Mouse (Mus musculus) v-Abl transformed pro-B cells (cell line): ENCODE measurements at regions not wholly inside any gene's neighbourhood (a gene's known extent, or its start where the extent isn't known, plus 50 kb on each side); places are given as distances from the start of the nearest gene placed in this dataset.

Experiments
- in situ Hi-C, 2 experiments: fragments of 400-800 bp; cut with MboI; formaldehyde crosslinking; loops; one replicate each; pipeline ENCODE4 v1.15.1; 2025; ENCODE audit not compliant: unreplicated experiment in 2 of 2

DNA sequence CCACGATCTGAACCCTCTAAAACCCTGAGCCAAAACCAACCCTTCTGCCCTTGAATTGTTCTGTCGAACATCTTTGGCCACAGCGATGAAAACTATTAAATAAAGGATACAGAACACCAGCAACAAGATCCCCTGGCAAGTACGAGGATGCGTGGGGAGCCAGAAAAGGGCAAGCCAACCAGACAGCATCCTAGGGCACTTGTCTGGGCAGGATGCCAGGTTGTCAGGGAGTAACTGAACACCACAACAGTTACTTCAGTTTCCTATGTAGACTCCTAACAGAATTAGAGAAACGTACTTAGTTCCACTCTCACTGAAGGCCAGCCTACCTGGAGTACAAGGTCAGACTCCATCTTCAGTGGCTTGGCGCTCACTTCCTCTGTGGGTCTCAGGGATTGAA, 138.4 kb upstream of the Med14 start:
- in situ Hi-C loops, result loop anchor here (25.0 kb wide), 2 partner anchors 312 to 787 kb away; no protein-coding TSS in a partner anchor

DNA sequence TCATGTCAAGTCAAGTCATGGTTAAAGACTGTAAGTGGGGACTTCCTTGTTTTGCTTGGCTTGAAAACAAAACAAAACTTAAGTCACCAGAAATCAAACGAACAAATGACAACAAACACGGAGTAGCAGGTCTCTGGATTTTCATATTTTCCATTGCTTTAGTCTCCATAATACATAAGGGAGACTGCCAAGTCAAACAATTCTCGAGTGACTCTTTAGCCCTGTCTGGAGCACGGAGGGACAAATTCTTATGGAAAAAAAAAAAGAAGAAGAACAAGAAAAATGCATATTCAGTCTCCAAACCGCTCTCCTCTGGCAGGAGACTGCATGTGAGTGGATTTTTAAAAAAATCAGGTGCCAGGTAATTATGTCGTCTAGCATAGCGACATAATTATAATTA, 129.6 kb upstream of the Med14 start:
- in situ Hi-C loops, result no loop called here

DNA sequence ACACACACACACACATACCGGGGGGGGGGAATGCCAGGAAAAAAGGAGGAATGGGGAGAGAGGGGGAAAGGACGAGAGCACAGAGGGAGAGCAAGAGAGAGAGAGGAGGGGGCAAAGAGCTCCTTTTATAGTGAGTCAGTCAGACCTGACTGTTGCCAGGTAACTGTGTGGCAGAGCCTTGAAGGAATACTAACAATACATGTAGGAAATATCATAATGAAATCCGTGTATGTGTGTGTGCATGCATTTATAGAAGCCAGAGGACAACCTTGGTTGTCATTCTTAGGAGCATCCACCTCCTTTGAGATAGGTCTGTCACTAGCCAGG, 127.6 kb upstream of the Med14 start:
- in situ Hi-C loops, result no loop called here

DNA sequence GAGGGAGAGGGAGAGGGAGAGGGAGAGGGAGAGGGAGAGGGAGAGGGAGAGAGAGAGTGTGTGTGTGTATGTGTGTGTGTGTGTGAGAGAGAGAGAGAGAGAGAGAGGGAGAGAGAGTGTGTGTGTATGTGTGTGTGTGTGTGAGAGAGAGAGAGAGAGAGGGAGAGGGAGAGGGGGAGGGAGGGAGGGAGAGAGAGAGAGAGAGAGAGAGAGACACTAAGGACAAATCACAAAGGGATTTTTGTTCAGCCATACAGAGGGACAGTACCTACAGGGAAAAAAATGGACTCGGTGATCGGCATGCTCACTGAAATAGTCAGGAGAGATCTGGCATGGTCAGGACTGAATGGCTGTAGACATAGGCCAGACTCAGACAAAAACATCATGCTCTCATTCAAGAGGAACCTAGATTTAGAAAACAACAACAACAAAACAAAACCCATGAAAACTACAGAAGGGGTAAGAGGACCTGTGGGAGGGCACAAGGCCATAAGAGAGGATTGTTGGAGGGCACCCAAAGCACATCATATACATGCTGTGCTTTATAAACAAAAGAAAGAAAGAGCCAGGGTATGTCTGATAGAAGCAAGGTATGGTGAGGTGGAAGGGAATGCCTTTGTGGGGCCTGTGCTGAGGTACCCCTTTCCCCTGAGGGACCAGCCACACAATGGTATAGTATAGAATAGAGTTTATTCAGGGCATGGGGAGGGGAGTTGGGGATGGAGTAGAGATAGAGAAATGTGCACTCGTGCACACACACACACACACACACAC, 127.0 kb upstream of the Med14 start:
- in situ Hi-C loops, result no loop called here

DNA sequence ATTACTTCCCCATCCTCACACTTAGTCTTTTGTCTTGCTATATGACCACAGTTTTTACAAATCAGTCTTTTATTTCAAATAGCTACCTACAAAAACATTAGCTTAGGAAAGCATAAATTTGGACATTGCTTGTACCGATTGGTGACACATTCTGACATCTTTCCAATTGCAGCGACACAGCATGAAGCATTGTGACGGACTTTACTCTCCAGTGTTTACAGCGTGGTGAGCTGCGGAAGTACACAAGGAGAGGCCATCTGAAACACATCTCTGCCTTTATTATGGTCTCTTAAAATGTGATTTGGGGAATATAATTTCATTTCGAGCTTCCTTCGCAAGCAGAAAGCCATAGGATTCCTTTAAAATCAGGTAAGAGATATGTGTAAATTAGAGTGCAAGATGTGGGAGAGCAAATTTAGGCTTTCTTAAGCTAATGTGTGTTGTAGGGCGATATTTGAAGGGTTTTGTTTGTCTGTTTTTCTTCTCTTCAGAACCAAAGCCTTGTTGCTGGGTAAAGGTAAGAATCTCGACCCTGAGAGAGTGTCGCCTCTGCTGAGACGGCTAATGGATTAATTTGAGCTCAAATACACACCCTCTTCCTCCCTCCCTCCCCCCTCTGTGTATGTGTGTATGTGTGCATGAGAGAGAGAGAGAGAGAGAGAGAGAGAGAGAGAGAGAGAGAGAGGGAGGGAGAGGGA, 126.3 kb upstream of the Med14 start:
- in situ Hi-C loops, result no loop called here

DNA sequence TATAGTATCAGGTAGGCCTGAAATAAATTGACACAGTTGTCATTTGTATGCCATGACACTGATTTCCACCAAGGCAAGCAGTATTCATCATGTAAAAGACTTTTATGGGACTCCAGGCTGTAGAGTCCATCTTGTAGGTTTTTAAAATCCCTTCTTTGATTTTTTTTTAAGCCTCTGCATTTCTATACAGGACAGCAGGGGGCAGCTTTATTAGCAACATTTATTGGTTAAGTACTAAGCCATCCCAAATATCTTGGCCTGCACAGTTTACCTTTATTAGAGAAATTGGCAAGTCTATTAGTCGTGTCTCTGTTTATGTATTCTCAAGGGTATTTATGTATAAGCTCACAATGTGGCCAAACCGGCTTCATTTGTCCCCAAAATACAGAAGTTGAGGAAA, 125.6 kb upstream of the Med14 start:
- in situ Hi-C loops, result no loop called here

DNA sequence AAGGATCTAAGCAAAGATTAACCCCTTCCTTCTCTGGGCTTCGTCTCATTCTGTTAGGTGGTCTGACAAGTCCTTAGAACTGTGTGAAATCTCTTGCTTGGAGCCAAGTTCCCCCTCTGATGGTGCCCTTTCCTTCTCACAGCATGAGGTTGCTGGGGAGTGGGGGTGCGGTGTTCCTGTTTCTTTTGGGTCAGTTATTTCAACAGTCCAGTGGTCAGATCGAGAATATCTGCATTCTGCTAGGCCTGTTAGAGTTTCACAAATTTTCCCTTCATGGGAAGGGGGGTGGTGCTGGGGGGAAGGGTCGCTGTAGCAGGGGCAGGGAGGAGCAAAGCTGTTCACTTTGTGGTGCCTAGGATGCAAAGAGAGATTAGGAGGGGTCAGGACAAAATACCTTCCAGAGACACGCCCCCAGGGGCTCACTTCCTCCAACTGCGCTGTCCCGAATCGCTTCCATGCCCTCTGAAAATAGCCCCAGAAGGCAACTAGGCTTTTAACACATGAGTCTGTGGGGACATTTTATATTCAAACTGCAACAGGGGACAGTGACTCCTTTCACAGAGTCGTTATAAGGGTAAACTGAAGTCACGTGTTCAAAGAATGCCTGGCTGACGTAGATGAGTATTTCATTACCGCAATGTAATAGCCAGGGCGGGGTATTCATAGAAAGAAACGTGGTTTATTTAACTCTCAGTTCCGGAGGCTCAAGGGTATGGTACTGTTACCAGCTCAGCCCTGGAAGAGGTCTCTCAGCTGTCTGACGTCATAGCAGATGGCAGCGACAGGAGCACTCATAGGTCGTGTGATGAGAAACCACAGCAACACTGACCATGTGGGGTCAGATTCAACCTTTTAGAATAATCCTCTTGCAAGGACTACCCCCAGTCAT, 124.5 kb upstream of the Med14 start:
- in situ Hi-C loops, result no loop called here

DNA sequence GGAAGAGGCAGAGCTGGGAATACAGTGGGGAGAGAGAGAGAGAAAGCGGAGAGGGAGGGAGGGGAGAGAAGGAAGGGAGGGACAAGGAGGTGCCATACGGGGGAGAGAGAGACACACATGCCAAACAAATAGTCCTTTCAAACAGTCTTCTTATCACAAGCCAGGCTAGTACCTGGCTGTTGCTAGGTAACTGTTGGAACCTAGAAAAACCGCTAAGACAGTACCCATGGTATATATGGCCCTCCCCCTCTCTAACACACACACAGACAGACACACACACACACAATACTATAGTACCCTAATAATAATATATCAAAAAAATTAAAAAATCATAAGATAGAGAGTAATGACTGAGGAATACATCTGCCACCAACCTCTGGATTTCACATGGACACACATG, 117.4 kb upstream of the Med14 start:
- in situ Hi-C loops, result no loop called here

DNA sequence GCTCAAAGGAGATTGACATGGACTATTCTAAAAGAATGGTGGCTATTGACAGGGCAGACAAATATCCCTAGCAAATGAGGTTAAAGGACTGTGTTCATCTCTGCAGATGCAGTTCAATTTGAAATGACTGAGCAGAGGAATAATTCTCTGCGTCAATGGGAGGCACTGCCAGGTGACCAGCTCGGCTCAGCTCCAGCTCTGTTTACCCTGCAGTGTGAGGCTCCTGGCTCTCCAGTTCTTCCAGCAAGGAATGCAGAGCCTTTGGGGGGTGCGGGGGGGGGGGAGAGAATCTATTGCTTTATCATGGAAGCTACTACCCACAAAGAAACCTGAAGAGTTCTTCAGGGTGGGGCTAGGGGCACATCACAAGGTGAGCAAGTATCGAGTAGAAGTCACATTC, 115.6 kb upstream of the Med14 start:
- in situ Hi-C loops, result no loop called here

DNA sequence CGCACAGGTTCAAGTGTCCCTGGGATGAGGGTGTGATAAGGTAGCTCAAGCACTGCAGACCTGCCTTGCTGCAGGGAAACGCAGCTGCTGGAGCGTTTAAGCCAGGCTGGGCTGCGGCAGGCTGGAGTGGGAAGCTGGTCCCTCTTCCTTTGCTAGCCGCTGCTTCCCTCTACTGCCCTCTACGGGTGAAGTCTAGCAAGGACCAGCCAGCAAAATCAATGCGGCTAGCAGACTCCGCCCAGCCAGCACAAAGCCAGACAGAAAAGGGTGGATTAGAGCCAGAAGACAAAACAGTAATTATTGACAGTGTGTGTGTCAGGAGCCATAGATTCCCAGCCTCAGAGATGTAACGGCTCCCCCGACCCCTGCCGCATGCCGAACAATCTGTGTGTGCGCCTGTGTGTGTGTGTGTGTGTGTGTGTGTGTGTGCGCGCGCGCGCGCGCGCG, 111.8 kb upstream of the Med14 start:
- in situ Hi-C loops, result no loop called here

DNA sequence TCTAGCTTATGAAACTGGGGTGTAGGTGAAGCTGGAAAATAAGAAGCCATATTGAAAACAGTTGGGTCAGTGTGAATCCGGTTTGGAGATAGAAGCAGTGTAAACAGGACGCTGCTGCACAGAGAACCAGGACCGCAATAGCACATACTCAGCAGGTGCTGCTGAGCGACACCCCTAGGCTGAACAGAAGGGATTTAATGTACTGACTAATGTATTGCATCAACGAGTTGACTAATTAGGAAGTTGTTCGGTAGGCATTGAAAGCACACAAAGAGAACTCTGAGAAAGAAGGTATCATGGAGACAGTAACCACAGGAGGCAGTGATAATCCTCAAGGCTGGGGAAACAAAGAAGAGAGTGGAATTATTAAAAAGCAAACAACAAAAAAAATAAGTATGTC, 111.4 kb upstream of the Med14 start:
- in situ Hi-C loops, result no loop called here

DNA sequence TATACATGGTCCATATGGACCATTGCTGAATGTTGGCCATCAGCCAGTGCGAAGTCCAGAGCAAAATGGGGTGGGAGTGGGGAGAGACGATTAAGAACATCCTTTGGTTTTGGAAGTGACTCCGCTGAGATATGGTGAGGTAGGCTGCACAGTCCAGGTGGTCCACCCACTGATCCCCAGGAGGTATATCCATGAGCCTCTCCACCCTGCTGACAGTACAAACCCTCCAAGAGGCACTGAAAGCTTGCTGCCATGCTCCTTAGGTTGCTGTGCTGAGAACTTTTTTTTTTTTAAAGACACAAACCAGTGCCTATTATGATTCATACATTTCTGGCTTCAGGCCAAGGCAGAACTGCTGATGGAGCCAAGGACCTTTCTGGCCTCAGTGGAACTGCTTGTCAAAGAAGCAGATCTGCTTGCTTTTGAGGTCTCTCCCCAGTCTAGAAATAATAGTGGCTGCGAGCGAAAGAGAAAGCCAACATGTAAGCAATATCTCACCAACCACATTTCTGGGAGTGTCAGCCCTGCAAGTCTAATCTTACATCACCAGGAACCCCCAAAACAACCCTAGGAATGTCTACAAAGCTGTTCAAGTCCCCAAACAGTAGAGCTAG, 105.1 kb upstream of the Med14 start:
- in situ Hi-C loops, result no loop called here

DNA sequence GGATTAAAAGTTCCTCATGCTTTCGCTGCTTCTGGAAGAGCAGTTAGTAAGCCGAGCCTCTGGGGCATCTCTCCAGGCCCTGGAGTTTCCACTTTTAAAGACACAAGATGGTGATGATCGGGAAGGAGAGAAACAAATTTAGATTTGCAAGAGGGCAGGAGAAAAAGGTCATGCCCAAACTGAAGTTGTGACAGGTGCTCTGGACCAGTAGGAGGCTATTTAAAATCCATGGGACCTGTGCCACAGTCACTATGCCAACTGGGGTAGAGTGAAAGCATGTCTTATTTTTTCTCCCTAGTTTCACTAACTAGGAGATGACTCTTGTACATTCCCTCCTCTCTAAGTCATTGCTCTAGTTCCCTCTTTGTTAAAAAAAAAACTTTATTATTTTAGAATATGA, 104.3 kb upstream of the Med14 start:
- in situ Hi-C loops, result no loop called here

DNA sequence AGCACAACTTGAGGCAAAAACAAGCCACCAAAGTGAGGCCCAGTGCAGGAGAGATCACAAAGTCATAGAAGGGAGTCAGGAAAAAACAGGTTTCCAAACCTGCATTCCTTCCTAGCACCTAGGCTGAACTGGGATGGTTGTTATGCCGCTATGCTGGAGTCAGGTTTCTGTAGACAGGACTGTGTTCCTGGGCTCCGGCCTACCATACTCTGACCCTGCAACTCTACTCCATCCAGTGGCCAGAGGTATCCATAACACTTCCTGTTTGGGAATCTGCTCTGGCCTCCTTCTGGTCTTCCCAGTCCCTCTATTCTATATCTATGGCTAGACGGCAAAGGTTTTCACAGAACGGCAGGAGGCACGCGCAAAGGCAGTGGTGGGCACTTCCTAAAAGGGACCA, 98.3 kb upstream of the Med14 start:
- in situ Hi-C loops, result no loop called here

DNA sequence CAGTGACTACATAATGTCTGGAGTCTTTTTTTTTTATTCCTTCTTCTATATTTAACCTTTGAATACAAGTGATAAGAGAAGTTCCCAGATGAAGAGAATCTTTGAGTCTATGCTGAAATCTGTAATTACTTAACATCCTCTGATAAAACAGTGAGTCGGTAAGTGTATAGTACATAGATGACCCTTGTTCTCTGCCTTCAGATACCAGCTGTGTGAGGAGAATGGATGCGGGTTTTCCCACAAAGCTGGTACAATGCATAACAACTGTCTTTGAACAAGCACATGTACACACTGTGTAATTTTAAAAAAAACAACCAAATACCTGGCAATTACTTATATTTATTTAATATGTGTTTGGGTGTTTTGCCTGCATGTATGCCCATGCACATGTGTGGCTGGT, 96.9 kb upstream of the Med14 start:
- in situ Hi-C loops, result loop anchor here in 1 of 2 experiments (10.0 kb wide), 1 partner anchor 324 kb away; no protein-coding TSS in a partner anchor

DNA sequence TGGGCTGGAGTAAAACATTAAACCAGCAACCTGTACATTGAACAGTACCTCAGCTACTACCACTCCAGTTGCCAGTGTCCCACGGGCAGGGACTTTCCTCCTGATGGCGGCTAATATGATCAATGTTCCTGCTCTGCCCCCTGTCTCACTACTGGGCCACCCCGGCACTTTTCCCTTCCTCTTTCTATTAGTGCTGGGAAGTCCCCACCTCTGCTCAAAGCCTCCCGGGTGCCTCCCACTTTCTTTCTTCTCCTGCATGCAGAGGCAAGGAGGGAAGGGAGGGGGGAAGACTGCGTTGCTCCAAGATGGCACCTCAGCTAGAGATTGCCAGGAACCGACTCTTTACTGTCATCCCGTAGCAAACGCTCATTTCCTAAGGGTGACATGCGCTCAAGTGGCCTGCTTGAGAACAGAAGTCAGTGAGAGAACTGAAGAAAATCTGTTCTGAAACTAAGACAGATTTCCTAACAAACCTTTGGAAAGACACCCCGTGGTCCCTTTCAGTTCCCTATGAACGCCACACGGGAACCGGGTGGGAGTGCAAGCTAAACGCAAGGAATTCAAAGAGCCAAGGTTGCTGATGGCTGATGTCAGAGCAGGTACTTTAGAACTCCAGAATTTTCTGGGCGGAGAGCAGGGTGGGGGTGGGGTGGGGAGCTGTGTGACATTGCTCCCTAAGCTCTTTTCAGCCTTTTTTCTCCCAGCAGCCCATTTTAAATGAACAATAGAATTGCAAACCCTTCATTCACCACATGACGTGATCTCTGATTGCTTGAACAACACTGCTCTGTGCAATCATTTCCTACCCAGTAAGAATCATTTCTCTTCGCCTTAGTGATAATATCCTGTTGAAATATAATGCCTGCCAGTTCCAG, 96.2 kb upstream of the Med14 start:
- in situ Hi-C loops, result loop anchor here in 1 of 2 experiments (10.0 kb wide), 1 partner anchor 323 kb away; no protein-coding TSS in a partner anchor

DNA sequence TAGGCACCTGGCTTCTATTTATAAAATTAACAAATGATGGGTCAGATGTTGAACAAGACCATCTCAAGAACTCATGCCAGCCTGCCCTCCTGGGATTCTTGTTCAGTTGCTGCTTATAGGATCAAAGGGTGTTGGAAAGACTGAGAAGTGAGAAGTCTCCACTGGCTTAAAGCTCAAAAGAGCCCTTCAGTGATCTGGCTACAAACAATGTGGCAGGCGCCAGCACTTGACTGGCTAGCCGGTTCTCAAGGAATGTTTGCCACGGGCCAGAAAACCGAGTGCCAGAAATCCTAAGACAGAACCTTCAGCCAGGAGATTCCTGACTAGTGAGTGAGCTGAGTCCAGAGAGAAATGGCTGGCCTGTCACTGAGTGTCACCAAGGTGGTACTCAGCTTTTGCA, 93.6 kb upstream of the Med14 start:
- in situ Hi-C loops, result loop anchor here in 1 of 2 experiments (10.0 kb wide), 1 partner anchor 321 kb away; no protein-coding TSS in a partner anchor

DNA sequence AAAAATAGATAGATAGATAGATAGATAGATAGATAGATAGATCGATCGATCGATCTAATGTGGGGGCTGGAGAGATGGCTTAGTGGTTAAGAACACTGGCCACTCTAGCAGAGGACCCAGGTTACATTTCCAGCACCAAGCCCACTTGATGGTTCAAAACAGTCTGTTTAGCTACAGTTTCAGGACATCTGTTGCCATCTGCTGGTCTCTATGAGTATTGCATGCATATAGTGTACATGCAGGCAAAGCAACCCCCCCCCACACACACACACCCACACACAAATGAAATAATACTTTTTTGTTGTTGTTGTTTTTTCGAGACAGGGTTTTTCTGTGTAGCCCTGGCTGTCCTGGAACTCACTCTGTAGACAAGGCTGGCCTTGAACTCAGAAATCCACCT, 89.8 kb upstream of the Med14 start:
- in situ Hi-C loops, result loop anchor here (5.0 to 10.0 kb wide), 2 partner anchors 309 to 317 kb away; no protein-coding TSS in a partner anchor

DNA sequence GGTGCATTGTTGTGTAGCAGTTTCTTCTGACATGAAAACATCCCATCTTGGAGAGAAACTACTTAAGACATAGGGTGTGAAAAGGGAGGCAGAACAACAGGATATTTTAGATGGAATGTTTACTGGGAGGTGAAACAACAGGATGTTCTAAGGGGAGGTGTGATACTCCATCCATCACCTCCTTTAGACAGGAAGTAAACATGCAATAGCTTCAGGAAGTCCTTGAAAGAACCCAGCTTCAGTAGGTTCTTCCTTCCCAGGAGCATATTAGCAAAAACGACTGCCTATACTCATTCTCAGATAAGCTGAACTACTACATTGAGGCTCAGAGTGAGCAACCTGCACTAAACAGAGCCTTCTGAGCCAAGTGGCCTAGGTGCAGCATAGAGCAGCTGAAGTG, 82.6 kb upstream of the Med14 start:
- in situ Hi-C loops, result no loop called here

DNA sequence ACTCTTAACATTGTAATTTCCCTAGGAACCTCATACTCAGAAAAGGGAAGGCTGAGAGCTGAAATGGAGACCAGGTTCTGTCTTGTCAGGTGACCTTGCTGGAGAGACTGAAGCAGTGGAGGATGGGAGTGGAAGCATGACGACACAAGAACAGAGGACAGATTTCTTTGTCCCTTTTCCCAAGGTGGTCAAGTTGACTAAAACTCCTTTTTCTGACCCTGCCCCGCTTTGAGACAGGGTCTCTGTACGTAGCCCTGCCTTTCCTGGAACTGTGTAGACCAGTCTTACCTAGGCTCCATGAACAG, 79.1 kb upstream of the Med14 start:
- in situ Hi-C loops, result no loop called here
